Mouse (Mus musculus): Measurements from ENCODE around the gene Dnaic1. TPM values are rescaled to one million over a fixed set of nuclear protein-coding genes. Genes with fewer than 3 reads are reported as not detected.
A peak's percentile ranks its signal among the peaks of the same experiment; 100 is the strongest.
"Not testable (repeated sequence)": the region's sequence is repeated elsewhere in the genome, so short reads cannot be mapped to it uniquely, and the experiment has no call there.

The Dnaic1 gene
- polyA plus RNA-seq, 1 experiment from 2014 or later, result 0.62 TPM

DNA sequence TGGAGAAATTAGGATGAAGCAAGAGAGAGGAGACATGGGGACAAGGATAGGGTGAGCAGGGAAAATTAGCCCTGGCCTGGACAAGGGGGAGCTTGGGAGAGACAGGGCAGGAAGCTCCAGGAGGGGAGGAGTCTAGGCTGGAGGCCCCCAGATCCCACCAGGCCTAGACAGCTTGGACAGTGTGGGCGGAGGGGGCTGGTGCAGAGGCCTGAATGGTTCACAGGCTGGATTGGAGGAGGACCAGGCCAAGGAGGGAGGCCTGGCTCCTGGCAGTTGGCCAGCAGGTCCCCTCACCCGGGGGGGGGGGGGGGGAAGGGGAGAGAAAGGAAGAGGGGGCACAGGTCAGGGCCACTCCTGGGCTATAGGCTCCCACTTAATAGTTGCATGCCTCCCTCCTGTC lies 109.7 kb downstream of the Dnaic1 start:
- DNase-seq (ENCODE audit: low spot score), result no peak
- H3K4me1 ChIP-seq (ENCODE audit: control insufficient read depth, insufficient read depth, low read length), result peaks cover 61% of the 10 kb centered on the region
- H3K4me2 ChIP-seq (ENCODE audit: low read depth), result no peak overlapping the region
- H3K27ac ChIP-seq (ENCODE audit: low read depth, low read length), result no peak overlapping the region
- H3K36me3 ChIP-seq (ENCODE audit: control insufficient read depth, insufficient read depth, low read length), result no peaks in the 10 kb centered on the region
- H3K4me3 ChIP-seq (ENCODE audit: low read depth, low read length), result no peak overlapping the region
- no peaks in the 10 kb centered on the region for H3K27me3 ChIP-seq (ENCODE audit: control insufficient read depth, insufficient read depth, low read length)
- no peaks in the 10 kb centered on the region for H3K9me3 ChIP-seq (ENCODE audit: control insufficient read depth, low read length)
- 88% methylated on average over 1 of the region's 2 CpGs for WGBS
- no peak for ATAC-seq (ENCODE audit: insufficient read depth, low FRiP score, low TSS enrichment)
- H3K9ac ChIP-seq (ENCODE audit: low read length), result no peak overlapping the region

DNA sequence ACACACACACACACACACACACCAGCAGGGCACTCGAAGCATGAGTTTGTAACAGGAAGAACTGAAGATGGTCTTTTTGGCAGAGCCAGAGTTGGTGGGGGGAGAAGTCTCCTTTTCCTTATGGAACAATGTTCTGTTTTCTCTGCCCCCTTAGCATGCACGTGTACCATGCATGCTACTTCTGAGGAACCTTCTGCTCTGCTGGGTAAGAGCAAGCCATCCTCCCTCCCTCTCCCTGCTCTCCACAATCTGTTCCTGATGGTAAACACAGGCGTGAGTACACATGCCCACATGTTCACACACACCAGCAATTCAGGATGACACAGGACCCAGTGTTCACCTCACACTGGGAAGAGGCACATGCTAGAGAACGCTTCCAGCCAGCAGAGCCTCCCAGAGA lies 111.6 kb downstream of the Dnaic1 start:
- Histone ChIP-seq H3K27ac (ENCODE audit: low read depth, low read length) (no peak overlapping the region), H3K27me3 (ENCODE audit: control insufficient read depth, insufficient read depth, low read length) (no peaks in the 10 kb centered on the region), H3K9me3 (ENCODE audit: control insufficient read depth, low read length) (no peaks in the 10 kb centered on the region), H3K4me1 (ENCODE audit: control insufficient read depth, insufficient read depth, low read length) (peaks cover 49% of the 10 kb centered on the region), H3K4me2 (ENCODE audit: low read depth) (no peak overlapping the region), H3K9ac (ENCODE audit: low read length) (no peak overlapping the region), H3K4me3 (ENCODE audit: low read depth, low read length) (no peak overlapping the region), H3K36me3 (ENCODE audit: control insufficient read depth, insufficient read depth, low read length) (no peaks in the 10 kb centered on the region)
- DNase-seq (ENCODE audit: low spot score), result no peak
- no peak for ATAC-seq (ENCODE audit: insufficient read depth, low FRiP score, low TSS enrichment)
- WGBS, result 75% methylated on average over 4 of the region's 4 CpGs

DNA sequence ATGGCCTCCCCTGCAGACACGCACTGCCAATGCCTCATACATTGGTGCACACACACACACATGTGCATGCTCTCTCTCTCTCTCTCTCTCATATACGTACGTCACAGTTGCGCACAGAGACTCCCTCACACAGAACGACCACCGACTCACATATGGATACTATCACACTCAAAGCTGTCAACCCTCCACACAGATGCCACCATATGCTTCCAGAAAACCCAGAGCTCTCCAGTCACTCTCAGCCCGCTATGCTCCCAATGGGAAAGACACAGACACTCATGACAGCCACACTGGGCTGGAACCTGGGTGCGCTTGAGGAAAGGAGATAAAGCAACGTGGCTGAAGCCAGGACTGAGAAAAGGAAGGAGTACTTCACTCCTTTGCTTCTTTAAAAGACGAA lies 112.4 kb downstream of the Dnaic1 start:
- Histone ChIP-seq H3K9ac (ENCODE audit: low read length) (peak overlapping the region; percentile 38; the same call in 1 of the 2 replicates), H3K4me3 (ENCODE audit: low read depth, low read length) (no peak overlapping the region), H3K27me3 (ENCODE audit: control insufficient read depth, insufficient read depth, low read length) (no peaks in the 10 kb centered on the region), H3K4me2 (ENCODE audit: low read depth) (no peak overlapping the region), H3K27ac (ENCODE audit: low read depth, low read length) (no peak overlapping the region), H3K36me3 (ENCODE audit: control insufficient read depth, insufficient read depth, low read length) (no peaks in the 10 kb centered on the region), H3K4me1 (ENCODE audit: control insufficient read depth, insufficient read depth, low read length) (peaks cover 44% of the 10 kb centered on the region), H3K9me3 (ENCODE audit: control insufficient read depth, low read length) (no peaks in the 10 kb centered on the region)
- DNase-seq (ENCODE audit: low spot score) (no peak), ATAC-seq (ENCODE audit: insufficient read depth, low FRiP score, low TSS enrichment) (no peak)
- 71% methylated on average over 10 of the region's 10 CpGs for WGBS

DNA sequence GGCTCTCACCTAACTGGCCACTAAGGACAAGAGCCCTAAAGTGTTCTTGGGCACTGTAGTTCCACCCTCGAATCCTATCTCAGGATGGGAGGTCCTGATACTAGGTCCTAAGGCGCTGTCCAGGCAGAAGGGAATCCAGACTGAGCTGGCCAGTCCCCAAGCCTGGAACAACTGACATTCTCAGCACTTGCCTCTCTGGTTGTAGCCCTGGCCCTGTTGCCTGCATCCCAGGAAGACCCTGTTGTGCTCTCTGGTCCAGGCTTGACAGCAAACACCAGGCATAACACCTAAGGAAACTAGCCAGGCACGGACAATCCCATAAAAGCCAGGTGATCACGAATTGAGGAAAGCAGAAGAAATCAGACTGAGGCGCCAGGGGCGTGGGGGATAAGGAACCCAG lies 113.2 kb downstream of the Dnaic1 start:
- Histone ChIP-seq H3K36me3 (ENCODE audit: control insufficient read depth, insufficient read depth, low read length) (no peaks in the 10 kb centered on the region), H3K4me2 (ENCODE audit: low read depth) (peak overlapping the region; percentile 25)
- WGBS, result 34% methylated on average over 6 of the region's 6 CpGs

DNA sequence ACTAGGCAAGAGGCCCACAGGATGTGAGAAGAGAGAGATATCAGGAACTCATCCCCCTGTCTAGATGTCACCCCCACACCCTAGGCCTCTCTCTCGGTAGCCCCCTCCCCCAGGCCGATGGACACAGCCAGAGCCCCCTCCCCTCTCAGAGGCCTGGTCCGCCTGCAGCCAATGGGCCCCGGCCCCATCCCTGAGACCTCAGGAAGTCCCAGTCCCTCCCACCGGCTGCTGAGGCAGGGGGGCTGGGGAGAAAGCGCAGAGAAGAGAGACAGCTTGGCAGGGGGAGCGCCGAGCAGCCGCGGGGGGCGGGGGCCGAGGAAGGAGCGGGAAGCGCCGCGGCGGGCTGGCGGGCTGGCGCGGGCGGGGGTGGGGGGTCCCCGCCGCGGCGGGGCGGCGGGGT lies 113.7 kb downstream of the Dnaic1 start:
- ATAC-seq (ENCODE audit: insufficient read depth, low FRiP score, low TSS enrichment), result peak; percentile 31; the same call in 1 of the 2 replicates
- DNase-seq (ENCODE audit: low spot score); H3K4me3 ChIP-seq (ENCODE audit: low read depth, low read length); H3K36me3 ChIP-seq (ENCODE audit: control insufficient read depth, insufficient read depth, low read length); H3K9ac ChIP-seq (ENCODE audit: low read length); H3K9me3 ChIP-seq (ENCODE audit: control insufficient read depth, low read length); H3K27me3 ChIP-seq (ENCODE audit: control insufficient read depth, insufficient read depth, low read length); H3K27ac ChIP-seq (ENCODE audit: low read depth, low read length): not testable (repeated sequence)
- WGBS, result 3% methylated on average over 5 of the region's 27 CpGs
- H3K4me2 ChIP-seq (ENCODE audit: low read depth), result peak overlapping the region; percentile 30
- peaks cover 32% of the 10 kb centered on the region for H3K4me1 ChIP-seq (ENCODE audit: control insufficient read depth, insufficient read depth, low read length)

More for the DNA sequence above, 113.2 kb downstream of the Dnaic1 start:
- no peak for ATAC-seq (ENCODE audit: insufficient read depth, low FRiP score, low TSS enrichment)
- peak overlapping the region; percentile 38; the same call in 1 of the 2 replicates for H3K9ac ChIP-seq (ENCODE audit: low read length)
- DNase-seq (ENCODE audit: low spot score), result no peak
- no peak overlapping the region for H3K4me3 ChIP-seq (ENCODE audit: low read depth, low read length)
- peaks cover 37% of the 10 kb centered on the region for H3K4me1 ChIP-seq (ENCODE audit: control insufficient read depth, insufficient read depth, low read length)
- no peaks in the 10 kb centered on the region for H3K27me3 ChIP-seq (ENCODE audit: control insufficient read depth, insufficient read depth, low read length)
- peak overlapping the region; percentile 60 for H3K27ac ChIP-seq (ENCODE audit: low read depth, low read length)
- H3K9me3 ChIP-seq (ENCODE audit: control insufficient read depth, low read length), result no peaks in the 10 kb centered on the region

DNA sequence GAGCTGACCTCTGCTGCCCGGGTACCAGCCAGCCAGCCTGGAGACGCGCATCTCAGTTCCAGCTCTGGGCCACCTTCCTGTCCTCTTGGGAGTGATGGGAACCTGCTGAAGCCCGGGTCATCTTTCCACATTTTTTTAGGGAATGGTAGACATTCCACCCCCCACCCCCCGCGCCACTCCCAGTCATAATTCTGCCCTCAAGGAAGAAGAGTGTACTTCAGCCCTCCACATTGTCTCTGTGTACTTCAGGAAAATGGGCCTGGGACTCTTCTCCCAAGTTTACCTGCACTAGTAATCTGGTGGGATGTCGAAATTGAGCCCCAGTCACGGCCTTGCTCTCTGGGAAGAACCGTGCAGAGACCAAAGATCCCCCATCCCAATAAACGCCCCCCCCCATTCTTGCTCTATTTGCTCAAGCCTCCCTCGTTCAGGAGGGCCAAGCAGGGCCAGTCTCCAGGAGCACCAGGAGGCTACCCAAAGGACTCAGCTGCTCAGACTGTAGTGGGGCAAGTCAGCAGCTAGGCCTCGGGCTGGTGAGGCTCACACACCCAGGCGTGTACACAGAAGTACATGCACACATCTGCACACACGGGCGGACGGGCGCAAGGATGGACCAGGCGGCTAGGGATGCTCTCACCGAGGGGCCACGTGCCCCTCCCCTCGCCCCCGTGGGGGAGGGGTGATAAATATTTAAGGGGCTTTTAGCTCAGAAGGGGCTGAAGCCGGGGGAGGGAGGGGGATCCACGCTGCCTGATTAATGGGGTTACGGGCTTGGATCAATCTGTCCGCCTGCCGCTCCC lies 114.8 kb downstream of the Dnaic1 start:
- not testable (repeated sequence) for H3K9me3 ChIP-seq (ENCODE audit: control insufficient read depth, low read length)
- 2% methylated on average over 19 of the region's 27 CpGs for WGBS
- peak; percentile 62 for ATAC-seq (ENCODE audit: insufficient read depth, low FRiP score, low TSS enrichment)

DNA sequence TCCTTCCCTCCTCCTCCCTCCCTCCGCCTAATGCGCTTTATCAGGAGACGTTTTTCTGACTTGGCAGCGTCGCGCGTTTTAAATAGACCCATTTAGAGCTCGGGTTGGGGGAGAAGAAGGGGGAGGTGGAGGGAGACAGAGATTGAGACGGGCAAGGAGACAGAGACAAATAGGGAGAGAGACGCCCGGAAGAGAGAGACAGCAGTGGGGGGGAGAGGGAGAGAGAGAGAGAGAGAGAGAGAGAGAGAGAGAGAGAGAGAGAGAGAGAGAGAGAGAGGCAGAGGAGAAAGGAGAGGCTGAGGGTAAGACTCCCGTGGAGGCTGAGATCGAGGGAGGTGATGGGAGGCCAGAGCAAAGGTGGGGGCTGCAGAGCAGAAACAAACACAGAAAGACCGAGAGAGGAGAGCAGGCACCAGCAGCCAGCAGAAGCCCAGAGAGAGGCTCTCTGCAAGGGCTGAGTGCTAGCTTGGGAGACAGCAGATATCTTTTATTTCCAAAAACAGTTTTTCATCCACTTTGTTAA lies 115.4 kb downstream of the Dnaic1 start:
- ATAC-seq (ENCODE audit: insufficient read depth, low FRiP score, low TSS enrichment), result peak; percentile 31; the same call in 1 of the 2 replicates
- H3K9ac ChIP-seq (ENCODE audit: low read length); H3K27me3 ChIP-seq (ENCODE audit: control insufficient read depth, insufficient read depth, low read length); H3K36me3 ChIP-seq (ENCODE audit: control insufficient read depth, insufficient read depth, low read length); H3K4me2 ChIP-seq (ENCODE audit: low read depth); H3K9me3 ChIP-seq (ENCODE audit: control insufficient read depth, low read length); H3K4me3 ChIP-seq (ENCODE audit: low read depth, low read length): not testable (repeated sequence)
- peaks cover 19% of the 10 kb centered on the region for H3K4me1 ChIP-seq (ENCODE audit: control insufficient read depth, insufficient read depth, low read length)
- DNase-seq (ENCODE audit: low spot score), result peak; percentile 58
- 0 out of 2 replicates have a peak overlapping the region, but pooled peaks have one; percentile 49 for H3K27ac ChIP-seq (ENCODE audit: low read depth, low read length)
- 0% methylated on average over 9 of the region's 14 CpGs for WGBS

More for the DNA sequence above, 114.8 kb downstream of the Dnaic1 start:
- not testable (repeated sequence) for H3K36me3 ChIP-seq (ENCODE audit: control insufficient read depth, insufficient read depth, low read length); H3K4me3 ChIP-seq (ENCODE audit: low read depth, low read length); H3K27me3 ChIP-seq (ENCODE audit: control insufficient read depth, insufficient read depth, low read length); H3K9ac ChIP-seq (ENCODE audit: low read length)
- DNase-seq (ENCODE audit: low spot score), result peak; percentile 79
- H3K4me2 ChIP-seq (ENCODE audit: low read depth), result peak overlapping the region; percentile 16; the same call in 1 of the 2 replicates
- peak overlapping the region; percentile 75 for H3K27ac ChIP-seq (ENCODE audit: low read depth, low read length)
- peaks cover 26% of the 10 kb centered on the region for H3K4me1 ChIP-seq (ENCODE audit: control insufficient read depth, insufficient read depth, low read length)

DNA sequence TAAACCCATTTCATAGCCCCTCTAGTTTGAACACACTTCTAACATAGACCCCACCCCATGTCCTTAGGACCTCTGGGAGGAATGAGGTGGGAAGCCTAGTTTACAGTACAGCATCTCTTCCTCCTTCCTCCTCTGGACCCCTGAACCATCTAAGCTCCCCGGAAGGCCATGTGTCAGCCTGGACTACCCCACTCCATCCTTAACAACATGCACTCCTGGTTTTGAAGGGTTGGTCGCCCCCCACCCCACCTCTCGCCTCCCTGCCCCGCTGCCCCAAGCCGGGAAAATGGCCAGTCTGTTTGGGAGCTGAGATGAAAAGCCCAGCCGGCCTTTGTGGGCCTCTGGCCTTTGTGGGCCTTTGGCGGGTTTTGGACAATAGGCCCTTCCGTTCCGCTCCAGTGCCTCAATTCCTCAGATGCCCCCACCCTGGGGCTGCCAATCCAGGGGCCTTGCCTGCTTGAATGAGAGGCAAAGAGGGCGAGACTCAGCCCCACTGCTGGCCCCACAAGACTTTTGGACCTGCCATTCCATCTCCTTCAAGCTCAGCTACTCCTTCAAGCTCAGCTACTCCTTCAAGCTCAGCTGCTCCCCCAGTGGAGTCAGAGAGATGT lies 116.4 kb downstream of the Dnaic1 start:
- H3K4me2 ChIP-seq (ENCODE audit: low read depth); H3K27me3 ChIP-seq (ENCODE audit: control insufficient read depth, insufficient read depth, low read length); H3K9ac ChIP-seq (ENCODE audit: low read length); H3K4me3 ChIP-seq (ENCODE audit: low read depth, low read length); H3K9me3 ChIP-seq (ENCODE audit: control insufficient read depth, low read length); H3K36me3 ChIP-seq (ENCODE audit: control insufficient read depth, insufficient read depth, low read length): not testable (repeated sequence)
- peak; percentile 65 for DNase-seq (ENCODE audit: low spot score)
- peak overlapping the region; percentile 64; the same call in 1 of the 2 replicates for H3K27ac ChIP-seq (ENCODE audit: low read depth, low read length)
- peaks cover 13% of the 10 kb centered on the region for H3K4me1 ChIP-seq (ENCODE audit: control insufficient read depth, insufficient read depth, low read length)
- peak; percentile 36; the same call in 1 of the 2 replicates for ATAC-seq (ENCODE audit: insufficient read depth, low FRiP score, low TSS enrichment)
- 18% methylated on average over 9 of the region's 10 CpGs for WGBS

Measured in neural tube, embryonic 11.5 days (tissue).